Mouse (Mus musculus) hindbrain, embryonic 13.5 days (tissue): ENCODE measurements at regions not wholly inside any gene's neighbourhood (a gene's known extent, or its start where the extent isn't known, plus 50 kb on each side); places are given as distances from the start of the nearest gene placed in this dataset.

Source experiments
- ATAC-seq: fragments of 200-750 bp; cut with Nextera tagmentation; 2 replicates; pipeline ENCODE4 v1.8.0; 2017; ENCODE audit warnings: moderate TSS enrichment; ENCODE audit not compliant: low FRiP score
- H3K27ac ChIP-seq: fragments of 300-500 bp; sonication (generic); 2 replicates; pipeline ENCODE4 v1.5.1; 2015; ENCODE audit warnings: inconsistent platforms, mild to moderate bottlenecking, moderate library complexity
- H3K27me3 ChIP-seq: fragments of 300-500 bp; sonication (generic); 2 replicates; pipeline ENCODE4 v1.6.1; 2015; ENCODE audit warnings: mild to moderate bottlenecking, inconsistent platforms
- H3K36me3 ChIP-seq: fragments of 300-500 bp; sonication (generic); 2 replicates; pipeline ENCODE4 v1.6.1; 2015; ENCODE audit warnings: mild to moderate bottlenecking, inconsistent platforms
- H3K4me1 ChIP-seq: fragments of 300-500 bp; sonication (generic); replicated peaks from 2 replicates; pipeline ENCODE4 v1.6.1; 2015; ENCODE audit warnings: inconsistent platforms
- H3K4me2 ChIP-seq: fragments of 300-500 bp; sonication (generic); 2 replicates; pipeline ENCODE4 v1.6.1; 2015; ENCODE audit warnings: inconsistent platforms, mild to moderate bottlenecking, moderate library complexity
- H3K4me3 ChIP-seq: fragments of 300-500 bp; sonication (generic); 2 replicates; pipeline ENCODE4 v1.5.1; 2015; ENCODE audit warnings: mild to moderate bottlenecking, inconsistent platforms
- H3K9ac ChIP-seq: fragments of 300-500 bp; sonication (generic); 2 replicates; pipeline ENCODE4 v1.6.1; 2015; ENCODE audit warnings: mild to moderate bottlenecking, inconsistent platforms
- H3K9me3 ChIP-seq: fragments of 300-500 bp; sonication (generic); 2 replicates; pipeline ENCODE4 v1.6.1; 2016; ENCODE audit warnings: inconsistent platforms
- WGBS: fragments of 180-500 bp; shearing (Covaris S2); methylation state at CpG from one replicate; pipeline ENCODE4 v1.1.7; 2015; 5-methylcytosine and 5-hydroxymethylcytosine counted together

DNA sequence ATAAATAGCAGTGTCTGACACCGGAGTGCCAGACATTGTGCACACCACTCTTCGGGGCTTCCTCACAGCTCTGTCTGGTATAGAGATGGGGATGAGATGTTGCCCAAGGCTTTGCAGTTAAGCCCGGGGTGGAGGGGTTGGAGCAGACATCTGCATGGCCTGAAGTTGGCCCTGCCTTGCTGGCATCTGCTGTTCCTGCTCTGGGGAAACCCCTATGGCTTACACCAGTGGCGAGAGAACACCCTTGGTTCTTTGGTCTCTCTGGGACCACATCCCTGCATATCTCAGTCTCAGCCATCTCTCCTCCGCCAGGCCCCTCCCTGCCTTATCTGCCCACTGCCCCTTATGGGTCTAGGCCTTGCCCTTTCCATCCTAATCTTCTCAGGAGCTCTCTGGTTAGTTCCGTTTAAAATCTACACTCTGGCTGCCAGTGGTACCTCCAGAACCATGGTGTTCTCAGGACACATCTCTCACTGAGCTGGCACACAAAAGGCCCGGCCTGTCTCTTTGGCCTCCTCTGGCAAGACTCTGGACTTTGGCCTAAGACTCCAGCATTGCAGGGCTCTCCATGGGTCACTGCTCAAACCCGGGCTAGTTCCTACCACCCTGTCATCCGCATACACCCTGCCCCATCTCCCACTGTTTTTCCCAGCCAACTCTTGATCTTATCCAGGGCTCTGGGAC, 123.3 kb upstream of the Id2 start:
- Histone ChIP-seq H3K27me3 (peaks cover 14% of the 10 kb centered on the region; the same call in 1 of the 2 replicates), H3K4me2 (no peak overlapping the region), H3K4me3 (no peak overlapping the region), H3K36me3 (no peaks in the 10 kb centered on the region), H3K27ac (no peak overlapping the region), H3K9me3 (no peaks in the 10 kb centered on the region), H3K9ac (no peak overlapping the region), H3K4me1 (peaks cover 21% of the 10 kb centered on the region)
- 71% methylated on average over 9 of the region's 9 CpGs for WGBS
- ATAC-seq = no peak

DNA sequence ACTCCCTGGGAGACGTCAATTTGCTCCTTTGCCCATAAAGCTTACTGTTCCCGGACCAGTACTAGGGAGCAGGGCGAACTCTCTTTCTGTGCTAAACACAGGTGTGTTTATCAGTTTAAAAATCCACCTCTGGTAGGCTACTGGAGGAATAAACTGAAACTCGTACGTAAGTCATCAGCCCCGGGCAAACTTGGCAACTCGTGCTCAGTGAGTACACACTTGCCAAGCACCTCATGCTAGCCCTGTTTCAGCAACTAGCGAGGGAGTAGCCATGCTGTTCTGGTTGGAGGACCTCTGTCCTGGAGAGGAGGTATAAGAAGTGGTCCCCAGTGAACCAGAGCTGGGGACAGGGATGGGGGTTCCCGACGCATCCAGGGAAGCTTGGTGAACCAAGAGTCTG, 122.6 kb upstream of the Id2 start:
- Histone ChIP-seq H3K9me3 (no peaks in the 10 kb centered on the region), H3K9ac (no peak overlapping the region), H3K36me3 (no peaks in the 10 kb centered on the region), H3K4me3 (no peak overlapping the region), H3K27ac (no peak overlapping the region), H3K4me1 (peaks cover 21% of the 10 kb centered on the region), H3K27me3 (peaks cover 14% of the 10 kb centered on the region; the same call in 1 of the 2 replicates), H3K4me2 (no peak overlapping the region)
- ATAC-seq = no peak
- 85% methylated on average over 10 of the region's 10 CpGs for WGBS

DNA sequence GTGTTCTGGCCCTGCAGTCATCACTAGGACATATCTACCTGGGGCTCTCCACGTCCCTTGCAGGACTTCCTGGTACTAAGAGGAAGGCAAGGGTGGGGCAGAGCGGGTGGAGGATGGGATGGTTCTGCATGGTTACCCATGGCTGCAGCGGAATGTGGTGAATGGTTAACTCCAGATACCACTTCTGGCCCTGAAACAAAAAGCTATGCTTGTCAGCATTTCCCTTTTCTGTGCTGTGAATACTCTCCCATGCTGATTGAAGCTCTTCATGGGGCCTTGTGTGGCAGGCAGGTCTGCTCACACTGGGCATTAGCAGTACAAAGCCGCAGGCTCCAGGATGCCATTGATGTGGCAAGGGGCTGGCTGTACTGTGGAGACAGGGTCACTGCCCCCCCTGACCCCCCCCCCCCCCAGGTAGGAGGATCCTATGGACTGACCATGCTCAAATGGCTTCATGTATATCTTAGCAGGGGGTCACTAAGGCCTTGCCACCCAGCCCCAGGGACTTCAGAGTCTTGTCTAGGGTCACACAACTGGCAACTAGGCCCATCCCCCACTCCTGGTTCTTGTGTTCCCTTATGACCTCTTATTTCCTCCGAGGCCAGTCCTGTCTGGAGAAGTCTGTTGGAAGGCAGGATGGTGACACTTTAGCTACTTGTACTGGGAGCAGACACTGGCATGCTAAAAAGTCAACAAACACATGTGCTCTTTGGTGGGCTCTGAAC, 120.0 kb upstream of the Id2 start:
- Histone ChIP-seq H3K4me1 (peaks cover 21% of the 10 kb centered on the region), H3K4me3 (no peak overlapping the region), H3K9ac (no peak overlapping the region), H3K27ac (no peak overlapping the region), H3K4me2 (no peak overlapping the region), H3K9me3 (no peaks in the 10 kb centered on the region), H3K36me3 (no peaks in the 10 kb centered on the region), H3K27me3 (peaks cover 14% of the 10 kb centered on the region; the same call in 1 of the 2 replicates)
- ATAC-seq = peak; percentile 61; the same call in 1 of the 2 replicates
- 17% methylated on average over 5 of the region's 5 CpGs for WGBS

DNA sequence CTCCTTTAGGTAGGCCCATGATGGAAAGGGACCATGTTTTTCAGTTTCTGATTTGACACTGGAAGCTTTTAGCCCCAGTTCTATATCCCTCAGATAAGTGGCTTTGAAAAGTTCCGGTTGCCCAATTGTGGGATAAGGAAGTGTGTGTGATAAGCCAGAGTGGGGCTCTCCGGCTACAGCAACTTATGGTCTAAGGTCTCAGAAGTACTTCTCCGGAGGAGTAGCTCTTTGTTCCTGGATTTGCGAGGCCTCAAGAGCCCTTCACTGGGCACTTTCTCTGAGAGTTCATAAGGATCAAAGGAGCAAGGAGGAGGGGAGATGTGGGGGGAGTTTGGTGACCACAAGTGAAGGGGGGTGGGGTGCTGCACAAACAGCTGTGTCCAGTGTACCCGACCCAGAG, 118.3 kb upstream of the Id2 start:
- H3K36me3 ChIP-seq = no peaks in the 10 kb centered on the region
- 69% methylated on average over 5 of the region's 5 CpGs for WGBS
- H3K9me3 ChIP-seq = no peaks in the 10 kb centered on the region
- no peak for ATAC-seq
- H3K27me3 ChIP-seq = peaks cover 9% of the 10 kb centered on the region; the same call in 1 of the 2 replicates
- H3K27ac ChIP-seq = no peak overlapping the region
- no peak overlapping the region for H3K9ac ChIP-seq
- H3K4me1 ChIP-seq = peaks cover 13% of the 10 kb centered on the region
- no peak overlapping the region for H3K4me2 ChIP-seq
- no peak overlapping the region for H3K4me3 ChIP-seq

DNA sequence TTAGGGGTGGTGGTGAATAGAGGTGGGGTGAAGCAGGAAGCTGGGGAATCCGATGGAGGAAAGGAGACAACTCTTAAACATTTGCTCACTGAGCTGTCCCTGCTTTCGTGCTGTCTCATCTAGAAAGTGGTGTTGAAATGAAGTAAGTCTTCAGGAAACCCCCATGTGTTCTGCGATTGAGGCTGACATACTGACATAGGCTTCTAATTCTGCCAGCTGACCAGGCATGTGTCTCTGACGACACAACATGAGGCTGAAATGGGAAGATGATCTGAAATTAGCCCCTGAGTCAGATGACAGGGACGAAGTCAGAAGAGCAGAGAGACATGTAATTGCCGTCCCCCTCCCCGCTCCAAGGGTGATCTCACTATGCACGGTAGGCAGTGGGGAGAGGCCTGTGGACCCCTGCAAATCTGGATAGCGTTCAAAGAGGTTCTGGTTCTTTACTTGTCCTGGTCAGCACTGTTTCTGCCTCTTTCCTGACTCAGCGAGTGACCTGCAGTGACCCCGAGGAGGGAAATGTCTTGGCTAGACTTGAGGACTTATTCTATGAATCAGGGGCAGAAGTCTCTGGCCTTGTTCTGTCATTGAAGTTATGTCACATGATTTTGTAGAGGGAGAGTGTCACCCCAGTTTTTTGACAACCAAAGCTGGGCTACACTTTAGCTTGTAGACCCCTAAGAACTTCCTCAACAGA, 117.0 kb upstream of the Id2 start:
- 86% methylated on average over 11 of the region's 11 CpGs for WGBS
- no peak for ATAC-seq
- Histone ChIP-seq H3K9ac (no peak overlapping the region), H3K36me3 (no peaks in the 10 kb centered on the region), H3K4me2 (no peak overlapping the region), H3K4me3 (no peak overlapping the region), H3K27me3 (peaks cover 6% of the 10 kb centered on the region; the same call in 1 of the 2 replicates), H3K27ac (no peak overlapping the region), H3K9me3 (no peaks in the 10 kb centered on the region), H3K4me1 (peaks cover 16% of the 10 kb centered on the region)

DNA sequence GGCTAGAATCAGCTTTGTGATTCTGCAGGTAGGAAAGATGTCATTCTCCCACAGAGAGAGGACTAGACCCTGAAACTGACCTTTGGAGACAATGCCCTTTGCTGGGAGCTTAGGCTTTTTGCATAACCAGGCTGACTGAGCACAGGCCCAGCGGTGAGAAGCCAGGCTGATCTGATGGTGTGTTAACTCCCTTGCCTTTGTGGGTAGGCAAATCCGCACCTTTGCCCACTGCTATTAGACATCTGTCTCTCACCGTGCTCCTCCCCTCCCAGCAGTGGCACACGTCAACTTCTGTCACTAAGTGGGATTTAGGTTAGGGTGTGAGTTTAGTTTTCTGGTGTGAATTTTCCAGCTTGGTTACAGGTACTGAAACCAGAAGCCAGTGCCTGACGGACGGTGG, 114.4 kb upstream of the Id2 start:
- Histone ChIP-seq H3K9ac (no peak overlapping the region), H3K4me1 (peaks cover 7% of the 10 kb centered on the region; the same call in 1 of the 2 replicates), H3K27ac (no peak overlapping the region), H3K27me3 (no peaks in the 10 kb centered on the region), H3K4me3 (no peak overlapping the region), H3K4me2 (no peak overlapping the region), H3K9me3 (no peaks in the 10 kb centered on the region), H3K36me3 (no peaks in the 10 kb centered on the region)
- WGBS = 79% methylated on average over 6 of the region's 6 CpGs
- ATAC-seq = no peak

DNA sequence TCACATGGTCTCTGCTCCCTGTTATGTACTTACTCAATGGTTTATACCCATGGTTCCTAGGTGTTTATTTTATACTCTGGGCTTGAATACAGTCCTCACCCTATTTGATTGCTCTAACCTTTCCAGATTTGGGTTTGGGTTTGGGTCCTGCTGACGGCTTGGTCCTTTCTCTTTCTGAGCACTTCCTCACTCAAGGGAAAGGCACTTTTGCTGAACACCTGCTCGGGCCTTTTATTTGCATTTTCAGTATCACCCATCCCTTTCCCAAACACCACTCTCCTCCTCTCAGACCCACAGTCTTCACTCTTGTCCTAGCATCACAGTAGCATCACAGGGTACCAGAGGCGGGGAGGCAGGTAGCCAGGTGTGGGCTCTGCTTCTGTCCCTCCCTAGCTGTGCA, 113.7 kb upstream of the Id2 start:
- Histone ChIP-seq H3K9ac (no peak overlapping the region), H3K4me2 (no peak overlapping the region), H3K4me1 (peaks cover 7% of the 10 kb centered on the region; the same call in 1 of the 2 replicates), H3K27ac (no peak overlapping the region), H3K36me3 (no peaks in the 10 kb centered on the region), H3K4me3 (no peak overlapping the region), H3K9me3 (no peaks in the 10 kb centered on the region), H3K27me3 (no peaks in the 10 kb centered on the region)
- ATAC-seq = no peak
- 90% methylated on average over 3 of the region's 3 CpGs for WGBS

DNA sequence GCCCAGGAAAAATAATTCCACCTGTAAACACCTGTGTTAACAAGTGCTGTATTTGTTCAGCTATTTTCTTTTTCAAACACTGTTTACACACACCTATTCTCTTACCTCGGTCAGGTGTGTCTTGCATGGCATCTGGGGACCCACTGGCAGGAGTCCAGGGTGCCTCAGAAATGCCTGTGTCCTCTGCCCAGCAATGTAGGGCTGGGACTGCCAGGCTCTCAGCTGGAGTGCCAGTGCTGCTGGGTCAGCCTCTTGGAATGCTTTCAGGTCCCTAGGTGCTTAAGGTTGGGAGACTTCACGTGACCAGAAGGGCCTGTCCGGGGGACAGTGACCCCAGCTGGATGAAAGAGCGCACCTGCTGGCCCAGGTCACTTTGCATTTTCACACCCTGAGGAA, 112.4 kb upstream of the Id2 start:
- Histone ChIP-seq H3K4me1 (peaks cover 7% of the 10 kb centered on the region; the same call in 1 of the 2 replicates), H3K9ac (no peak overlapping the region), H3K27me3 (no peaks in the 10 kb centered on the region), H3K4me3 (no peak overlapping the region), H3K9me3 (no peaks in the 10 kb centered on the region), H3K36me3 (no peaks in the 10 kb centered on the region), H3K4me2 (no peak overlapping the region), H3K27ac (no peak overlapping the region)
- ATAC-seq = no peak
- 41% methylated on average over 4 of the region's 4 CpGs for WGBS

DNA sequence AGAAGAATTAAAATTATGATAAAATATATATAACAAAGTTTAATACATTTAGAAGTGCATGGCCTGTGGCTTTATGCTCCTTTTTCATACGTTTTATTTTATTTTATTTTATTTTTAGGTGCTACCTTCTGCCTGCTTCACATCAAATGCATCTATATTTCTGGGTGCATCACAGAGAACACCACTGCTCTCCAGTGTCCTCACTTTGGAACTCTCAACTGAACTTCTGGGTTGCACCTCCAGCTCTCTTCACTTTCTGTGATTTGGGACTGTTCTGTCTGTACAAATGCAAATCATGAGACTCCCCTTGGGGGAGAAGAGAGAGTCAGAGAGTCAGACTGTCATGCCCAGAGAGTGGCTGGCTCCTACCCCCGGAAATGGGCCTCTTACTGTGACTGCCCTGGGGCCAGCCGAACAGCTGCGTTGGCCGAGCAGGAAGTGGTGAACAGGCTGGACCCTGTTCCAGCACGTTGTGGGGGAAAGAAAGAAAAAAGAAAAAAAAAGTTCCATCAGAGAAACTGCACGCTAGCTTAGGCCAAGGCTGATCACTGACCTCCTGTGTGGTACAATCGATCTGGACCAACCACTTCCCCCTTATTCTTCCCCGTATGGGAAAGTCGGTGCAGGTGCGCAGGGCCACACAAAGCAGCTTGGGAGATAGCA, 111.9 kb upstream of the Id2 start:
- 41% methylated on average over 11 of the region's 11 CpGs for WGBS
- ATAC-seq = no peak

DNA sequence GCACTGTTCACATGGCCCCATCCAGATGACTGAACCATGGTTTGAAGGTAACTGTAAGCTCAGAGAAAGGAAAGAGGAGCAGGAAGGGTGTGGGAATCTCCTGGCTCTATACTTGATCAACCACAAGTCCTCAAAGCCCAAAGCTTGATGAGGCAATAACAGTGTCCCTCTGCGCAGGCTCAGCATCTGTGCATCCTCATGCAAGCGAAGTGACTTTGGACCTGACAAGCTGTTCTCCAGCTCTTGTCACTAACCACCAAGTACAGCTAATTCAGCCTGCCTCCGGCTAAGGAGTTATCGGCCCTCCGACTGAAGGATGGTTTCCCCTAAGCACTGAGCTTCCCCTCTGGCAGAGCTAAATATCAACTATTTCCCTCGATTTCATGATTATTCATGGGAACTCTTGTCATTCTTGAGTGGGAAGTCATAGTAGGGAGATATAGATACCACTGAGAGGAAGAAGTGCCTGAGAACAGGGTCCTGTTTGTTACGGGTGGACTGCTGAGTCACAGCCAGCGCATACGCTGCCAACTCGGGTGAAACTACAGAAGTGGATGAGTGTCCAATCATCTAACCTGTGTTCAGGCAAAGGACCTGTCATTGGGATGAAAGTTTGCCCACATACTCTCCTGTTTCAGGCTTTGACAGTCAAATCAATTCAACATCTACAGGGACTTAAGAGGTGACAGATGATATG, 106.6 kb upstream of the Id2 start:
- ATAC-seq = no peak
- H3K4me3 ChIP-seq = no peak overlapping the region
- H3K4me1 ChIP-seq = no peaks in the 10 kb centered on the region
- 94% methylated on average over 10 of the region's 10 CpGs for whole genome bisulfite sequencing
- peaks cover 5% of the 10 kb centered on the region; the same call in 1 of the 2 replicates for H3K9me3 ChIP-seq
- no peaks in the 10 kb centered on the region for H3K36me3 ChIP-seq
- H3K27me3 ChIP-seq = no peaks in the 10 kb centered on the region
- no peak overlapping the region for H3K4me2 ChIP-seq
- H3K27ac ChIP-seq = no peak overlapping the region
- no peak overlapping the region for H3K9ac ChIP-seq

More for the DNA sequence above, 111.9 kb upstream of the Id2 start:
- H3K36me3 ChIP-seq = no peaks in the 10 kb centered on the region
- no peak overlapping the region for H3K27ac ChIP-seq
- H3K9ac ChIP-seq = no peak overlapping the region
- H3K4me3 ChIP-seq = no peak overlapping the region
- H3K4me2 ChIP-seq = no peak overlapping the region
- peaks cover 7% of the 10 kb centered on the region; the same call in 1 of the 2 replicates for H3K4me1 ChIP-seq
- H3K27me3 ChIP-seq = no peaks in the 10 kb centered on the region
- H3K9me3 ChIP-seq = no peaks in the 10 kb centered on the region

DNA sequence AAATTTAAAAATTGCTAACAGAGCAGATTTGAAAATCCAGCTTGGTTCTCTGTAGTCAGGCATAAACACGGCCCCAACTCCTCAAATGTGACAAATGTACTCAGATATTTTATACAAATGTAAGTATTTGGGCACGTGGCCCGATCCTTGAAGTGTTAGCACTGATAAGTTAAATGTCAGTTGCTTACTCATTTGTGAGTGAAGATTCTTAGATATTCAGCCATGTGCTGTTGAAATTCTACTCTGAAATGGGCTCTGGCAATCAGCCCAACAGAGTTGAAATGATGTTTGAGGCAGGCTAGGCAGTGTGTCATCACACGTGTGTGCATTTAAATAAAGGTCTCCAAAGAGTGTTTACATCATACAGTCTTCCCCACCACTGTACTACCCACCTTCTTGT, 103.2 kb upstream of the Id2 start:
- Histone ChIP-seq H3K27me3 (no peaks in the 10 kb centered on the region), H3K36me3 (no peaks in the 10 kb centered on the region), H3K4me1 (0 out of 2 replicates have a peak, but pooled peaks cover 3% of the 10 kb centered on the region), H3K9ac (no peak overlapping the region), H3K9me3 (peaks cover 5% of the 10 kb centered on the region; the same call in 1 of the 2 replicates), H3K4me3 (no peak overlapping the region), H3K27ac (no peak overlapping the region), H3K4me2 (no peak overlapping the region)
- no peak for ATAC-seq
- WGBS = 93% methylated on average over 4 of the region's 4 CpGs
